Mouse (Mus musculus): ENCODE measurements around the gene 4931429L15Rik. TPM values are rescaled to one million over a fixed set of nuclear protein-coding genes. Genes with fewer than 3 reads are reported as not detected.

The 4931429L15Rik gene
- total RNA-seq, 2 experiments from 2014 or later: not detected

GRCm38 (mm10) chr9:46268343-46268873 lies 51.4 kb downstream of the 4931429L15Rik start, which contains the start of gene Apoa5:
TSS of gene Apoa5 (plus strand) at chr9:46268633.
- intact Hi-C loops (cut with DNase I): no loop called here

GRCm38 (mm10) chr9:46261131-46261530 lies 58.7 kb downstream of the 4931429L15Rik start:
- intact Hi-C loops (cut with DNase I): no loop called here
- DNase-seq: no peak

More at GRCm38 (mm10) chr9:46268343-46268873, 51.4 kb downstream of the 4931429L15Rik start, which contains the start of gene Apoa5:
- DNase-seq: no peak

GRCm38 (mm10) chr9:46259111-46259510 lies 60.7 kb downstream of the 4931429L15Rik start:
- no peak for DNase-seq
- intact Hi-C loops (cut with DNase I): no loop called here

- intact Hi-C loops (cut with DNase I): no loop called here
- no peak for DNase-seq
These were observed 62.2 kb downstream of the 4931429L15Rik start for GRCm38 (mm10) chr9:46257546-46257945.

GRCm38 (mm10) chr9:46256658-46257385 lies 63.0 kb downstream of the 4931429L15Rik start:
- intact Hi-C loops (cut with DNase I): no loop called here
- no peak for DNase-seq

DNA sequence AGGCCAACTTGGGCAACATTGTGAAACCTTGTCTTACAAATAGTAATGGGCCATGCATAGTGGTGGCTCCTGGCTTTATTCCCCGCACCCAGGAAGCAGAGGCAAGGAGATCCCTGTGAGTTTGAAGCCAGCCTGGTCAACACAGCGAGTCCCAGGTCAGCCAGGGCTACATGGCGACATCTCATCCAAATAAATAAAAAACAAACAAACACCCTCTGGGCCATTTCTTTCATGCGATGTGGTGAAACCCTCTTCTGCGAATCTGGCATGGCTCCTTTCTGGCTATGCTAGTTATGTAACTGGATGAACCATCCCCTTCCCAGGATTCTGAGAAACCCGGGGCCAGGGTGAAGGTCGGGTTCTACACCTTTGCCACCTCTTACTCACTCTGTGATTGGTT lies 63.6 kb downstream of the 4931429L15Rik start:
- intact Hi-C loops (cut with DNase I): no loop called here
- DNase-seq: no peak

Other genes starting within 250 kb of the 4931429L15Rik start
- gene Apoa1, start 91.4 kb downstream of the 4931429L15Rik start, total RNA-seq (2021): 1 to 10 TPM in 1 of 2 experiments, not detected in 1; 1.4 TPM
- gene Apoc3, start 84.3 kb downstream of the 4931429L15Rik start, total RNA-seq (2021): not detected
- gene Apoa4, start 79.3 kb downstream of the 4931429L15Rik start, total RNA-seq (2021): not detected
- gene Apoa5, start 51.4 kb downstream of the 4931429L15Rik start, total RNA-seq (2021): not detected
- gene Zpr1, start 46.9 kb downstream of the 4931429L15Rik start, total RNA-seq (2021): 10 to 100 TPM; 47.2 to 48.1 TPM
- 10 to 100 TPM; 13.2 TPM for gene Bud13, start 37.0 kb downstream of the 4931429L15Rik start, total RNA-seq (2021)

Measured in left cerebral cortex, postnatal 4 days (tissue).